Mouse (Mus musculus) G1E (cell line): ENCODE results near the gene Gdpd2. TPM values are rescaled to one million over a fixed set of nuclear protein-coding genes. Genes with fewer than 3 reads are reported as not detected.
A peak's percentile ranks its signal among the peaks of the same experiment; 100 is the strongest.

Experiments
- ATAC-seq: 2 replicates; pipeline ENCODE4 v1.8.0; 2016; ENCODE audit warnings: mild to moderate bottlenecking; ENCODE audit not compliant: insufficient number of reproducible peaks, poor library complexity, low FRiP score, severe bottlenecking; ENCODE audit errors: extremely low read depth
- DNase-seq: peaks from one replicate; pipeline ENCODE4 v3.0.0; 2012; ENCODE audit warnings: low spot score
- H3K27me3 ChIP-seq: 2 replicates; pipeline ENCODE4 v1.6.1; 2012; ENCODE audit warnings: mild to moderate bottlenecking, low read length, inconsistent platforms; ENCODE audit not compliant: insufficient read depth
- H3K36me3 ChIP-seq: replicated peaks from 2 replicates; pipeline ENCODE3; 2012; ENCODE audit warnings: mild to moderate bottlenecking, inconsistent platforms
- H3K4me1 ChIP-seq: 2 replicates; pipeline ENCODE4 v1.6.1; 2012; ENCODE audit warnings: low read depth, low read length, inconsistent platforms, mixed read lengths; ENCODE audit not compliant: insufficient read depth
- H3K4me3 ChIP-seq: 2 replicates; pipeline ENCODE4 v1.5.1; 2012; ENCODE audit warnings: low read depth, mild to moderate bottlenecking, inconsistent platforms, low read length, moderate library complexity, mixed read lengths
- H3K9me3 ChIP-seq: replicated peaks from 2 replicates; pipeline ENCODE4 v1.6.1; 2012; ENCODE audit warnings: inconsistent platforms
- CTCF ChIP-seq: IDR thresholded peaks from 2 replicates; pipeline ENCODE4 v1.5.1; 2012; ENCODE audit warnings: low read depth, low read length, inconsistent platforms, mixed read lengths
- GATA1 ChIP-seq: IDR thresholded peaks from 2 replicates; pipeline ENCODE4 v1.6.1; 2012; ENCODE audit warnings: borderline replicate concordance, low read length, inconsistent platforms, mixed read lengths
- GATA2 ChIP-seq: IDR thresholded peaks from 2 replicates; pipeline ENCODE4 v1.6.1; 2012; ENCODE audit warnings: low read depth, low read length, inconsistent platforms, borderline replicate concordance
- POLR2AphosphoS5 ChIP-seq: IDR thresholded peaks from 2 replicates; pipeline ENCODE4 v1.6.1; 2012; ENCODE audit warnings: low read depth, low read length, inconsistent platforms; ENCODE audit not compliant: insufficient replicate concordance
- TAL1 ChIP-seq: conservative IDR thresholded peaks from 2 replicates; pipeline ENCODE4 v1.6.1; 2012; ENCODE audit warnings: low read depth, low read length, inconsistent platforms, mixed read lengths
- polyA plus RNA-seq: library from polyadenylated mRNA; stranded (reverse); fragments of >175 nt; gene quantifications from 2 replicates; pipeline ENCODE4 v1.2.3, GENCODE M21; 2012
- total RNA-seq, 2 experiments: library from RNA; stranded (forward) in 1 of 2; stranded (reverse) in 1 of 2; fragments of 200-1000 nt in 1 of 2; fragments of >200 nt in 1 of 2; fragmentation: Nextera tagmentation in 1 of 2; gene quantifications; 2 replicates each; pipeline ENCODE4 v1.2.3; 2014 to 2017

Gdpd2 gene
- total and polyA plus RNA-seq, 3 experiments: 0.16 TPM; not detected in 2

- TF ChIP-seq GATA1 (no peak), POLR2AphosphoS5 (no peak), CTCF (no peak), TAL1 (no peak), GATA2 (no peak)
- H3K9me3 ChIP-seq: no peaks in the 10 kb centered on the region
- peaks cover 3% of the 10 kb centered on the region; the same call in 1 of the 2 replicates for H3K27me3 ChIP-seq
- DNase-seq (peak; percentile 3), ATAC-seq (no peak)
- H3K4me3 ChIP-seq: no peak overlapping the region
- no peaks in the 10 kb centered on the region for H3K36me3 ChIP-seq
- peaks cover 3% of the 10 kb centered on the region for H3K4me1 ChIP-seq
These were observed 46.8 kb downstream of the Gdpd2 start for GRCm38 (mm10) chrX:100776494-100776893.

- peak overlapping the region; percentile 58; the same call in 1 of the 2 replicates for H3K4me3 ChIP-seq
- no peak for ATAC-seq
- H3K4me1 ChIP-seq: peaks cover 3% of the 10 kb centered on the region
- H3K36me3 ChIP-seq: no peaks in the 10 kb centered on the region
- H3K9me3 ChIP-seq: no peaks in the 10 kb centered on the region
- TF ChIP-seq GATA2 (no peak), GATA1 (no peak), TAL1 (no peak), CTCF (no peak), POLR2AphosphoS5 (no peak)
- no peak for DNase-seq
- H3K27me3 ChIP-seq: peaks cover 3% of the 10 kb centered on the region; the same call in 1 of the 2 replicates
These were observed 47.4 kb downstream of the Gdpd2 start for GRCm38 (mm10) chrX:100776985-100777654.

GRCm38 (mm10) chrX:100777655-100778234 lies 48.1 kb downstream of the Gdpd2 start:
- no peaks in the 10 kb centered on the region for H3K9me3 ChIP-seq
- no peak for TF ChIP-seq GATA1
- no peak for TF ChIP-seq CTCF
- TF ChIP-seq TAL1: no peak
- TF ChIP-seq GATA2: no peak
- no peak for TF ChIP-seq POLR2AphosphoS5
- H3K27me3 ChIP-seq: peaks cover 3% of the 10 kb centered on the region; the same call in 1 of the 2 replicates
- no peak overlapping the region for H3K4me3 ChIP-seq
- ATAC-seq: no peak
- H3K36me3 ChIP-seq: no peaks in the 10 kb centered on the region
- peaks cover 3% of the 10 kb centered on the region for H3K4me1 ChIP-seq
- no peak for DNase-seq

GRCm38 (mm10) chrX:100778397-100778796 lies 48.7 kb downstream of the Gdpd2 start:
- no peak for TF ChIP-seq GATA2
- no peak for TF ChIP-seq CTCF
- no peak for TF ChIP-seq TAL1
- no peak for TF ChIP-seq POLR2AphosphoS5
- TF ChIP-seq GATA1: no peak
- Histone ChIP-seq H3K4me3 (no peak overlapping the region), H3K9me3 (no peaks in the 10 kb centered on the region), H3K27me3 (peaks cover 3% of the 10 kb centered on the region; the same call in 1 of the 2 replicates), H3K36me3 (no peaks in the 10 kb centered on the region), H3K4me1 (peaks cover 3% of the 10 kb centered on the region)
- DNase-seq (no peak), ATAC-seq (no peak)

Other genes with a start within 250 kb of the Gdpd2 start
- 63.3 and 72.2 TPM in 2 replicates for gene Igbp1, start 235.6 kb upstream of the Gdpd2 start, total RNA-seq (2014; fragmentation: Nextera tagmentation)
- 103 and 104 TPM in 2 replicates for gene Igbp1, start 235.6 kb upstream of the Gdpd2 start, total RNA-seq (2017)
- 18.7 and 20.7 TPM in 2 replicates for gene Igbp1, start 235.6 kb upstream of the Gdpd2 start, polyA plus RNA-seq
- not detected in 2 replicates for gene Dgat2l6, start 205.0 kb upstream of the Gdpd2 start, total RNA-seq (2014; fragmentation: Nextera tagmentation)
- gene Dgat2l6, start 205.0 kb upstream of the Gdpd2 start, total RNA-seq (2017): 0.11 and 0.12 TPM in 2 replicates
- not detected in 2 replicates for gene Dgat2l6, start 205.0 kb upstream of the Gdpd2 start, polyA plus RNA-seq
- not detected in 2 replicates for gene Awat1, start 157.6 kb upstream of the Gdpd2 start, total RNA-seq (2014; fragmentation: Nextera tagmentation)
- 0.12 TPM in 1 of 2 replicates, not detected in the other for gene Awat1, start 157.6 kb upstream of the Gdpd2 start, total RNA-seq (2017)
- gene Awat1, start 157.6 kb upstream of the Gdpd2 start, polyA plus RNA-seq: not detected in 2 replicates
- not detected in 2 replicates for gene P2ry4, start 135.0 kb upstream of the Gdpd2 start, total RNA-seq (2014; fragmentation: Nextera tagmentation)
- 0.05 TPM in 1 of 2 replicates, not detected in the other for gene P2ry4, start 135.0 kb upstream of the Gdpd2 start, total RNA-seq (2017)
- not detected in 2 replicates for gene P2ry4, start 135.0 kb upstream of the Gdpd2 start, polyA plus RNA-seq
- gene Arr3, start 124.4 kb upstream of the Gdpd2 start, total RNA-seq (2014; fragmentation: Nextera tagmentation): not detected in 2 replicates
- gene Arr3, start 124.4 kb upstream of the Gdpd2 start, total RNA-seq (2017): 0.38 TPM in 1 of 2 replicates, not detected in the other
- gene Arr3, start 124.4 kb upstream of the Gdpd2 start, polyA plus RNA-seq: not detected in 2 replicates
- gene Kif4, start 104.1 kb upstream of the Gdpd2 start, total RNA-seq (2014; fragmentation: Nextera tagmentation): 66.0 and 77.6 TPM in 2 replicates
- 51.2 and 64.4 TPM in 2 replicates for gene Kif4, start 104.1 kb upstream of the Gdpd2 start, total RNA-seq (2017)
- gene Kif4, start 104.1 kb upstream of the Gdpd2 start, polyA plus RNA-seq: 3.5 and 3.6 TPM in 2 replicates
- gene Pdzd11, start 103.3 kb upstream of the Gdpd2 start, total RNA-seq (2014; fragmentation: Nextera tagmentation): 52.7 and 58.3 TPM in 2 replicates
- gene Pdzd11, start 103.3 kb upstream of the Gdpd2 start, total RNA-seq (2017): 37.0 and 39.0 TPM in 2 replicates
- 4.2 and 8.4 TPM in 2 replicates for gene Pdzd11, start 103.3 kb upstream of the Gdpd2 start, polyA plus RNA-seq
- gene Dlg3, start 37.8 kb downstream of the Gdpd2 start, total RNA-seq (2014; fragmentation: Nextera tagmentation): not detected in 2 replicates
- 0.05 TPM in 1 of 2 replicates, not detected in the other for gene Dlg3, start 37.8 kb downstream of the Gdpd2 start, total RNA-seq (2017)
- gene Dlg3, start 37.8 kb downstream of the Gdpd2 start, polyA plus RNA-seq: not detected in 2 replicates